Mouse (Mus musculus): ENCODE results near the gene Slc15a5. TPM values are rescaled to one million over a fixed set of nuclear protein-coding genes. Genes with fewer than 3 reads are reported as not detected.

Gene Slc15a5
- polyA plus RNA-seq, 1 experiment, result not detected

DNA sequence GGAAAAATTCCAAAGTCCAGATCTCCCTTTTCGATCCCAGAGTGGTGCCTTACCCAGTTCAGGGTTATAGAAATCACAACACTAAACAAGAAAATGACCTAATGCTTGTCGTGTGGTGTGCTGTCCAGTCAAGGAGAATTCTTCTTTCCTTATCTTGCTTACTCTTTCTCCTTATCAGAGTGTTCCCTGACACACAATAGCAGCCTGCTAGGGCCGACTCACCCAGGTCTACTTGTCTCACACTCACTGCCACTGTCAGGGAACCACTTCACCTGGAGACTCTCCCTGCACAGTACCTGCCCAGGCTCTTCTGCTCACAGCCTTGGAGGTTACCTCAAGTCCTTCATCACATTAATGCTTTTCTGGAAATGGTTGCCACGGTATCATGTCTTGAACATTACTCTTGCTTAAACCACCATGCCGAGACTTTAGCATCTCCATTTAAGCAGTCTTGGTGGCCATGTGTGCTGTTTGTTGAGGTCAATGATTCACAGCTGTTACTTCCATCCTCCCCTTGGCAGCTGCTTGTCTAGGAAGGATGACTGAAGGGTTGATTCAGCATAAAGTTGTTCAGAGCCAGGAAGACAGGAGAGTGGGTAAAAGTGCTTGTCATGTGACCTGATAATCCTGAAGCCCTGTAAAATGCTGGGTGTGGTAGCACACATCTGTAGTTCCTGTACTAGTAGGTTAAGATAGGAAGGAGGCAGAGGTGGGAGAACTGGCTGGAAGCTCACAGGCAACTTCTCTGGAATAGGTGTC is 1.9 kb downstream of the Slc15a5 start:
- no peaks in the 10 kb centered on the region for H3K27me3 ChIP-seq (ENCODE audit: control insufficient read depth, insufficient read depth, low read length, poor library complexity, severe bottlenecking)
- no peak overlapping the region for H3K4me3 ChIP-seq (ENCODE audit: low read depth, low read length)
- H3K36me3 ChIP-seq (ENCODE audit: control insufficient read depth, insufficient read depth, low read length, poor library complexity, severe bottlenecking), result no peaks in the 10 kb centered on the region
- no peaks in the 10 kb centered on the region for H3K9me3 ChIP-seq (replicated peaks; ENCODE audit: control insufficient read depth, insufficient read depth, low read length, poor library complexity, severe bottlenecking)
- no peak for TF ChIP-seq EP300 (IDR thresholded peaks at IDR 0.05; ENCODE audit: insufficient read depth, low read depth, low read length)
- no peaks in the 10 kb centered on the region for H3K4me1 ChIP-seq (ENCODE audit: control insufficient read depth, insufficient read depth, low read length)
- no peak overlapping the region for H3K27ac ChIP-seq (ENCODE audit: insufficient read depth, low read length)
- H3K9ac ChIP-seq (ENCODE audit: low read depth, poor library complexity, severe bottlenecking), result no peak overlapping the region

DNA sequence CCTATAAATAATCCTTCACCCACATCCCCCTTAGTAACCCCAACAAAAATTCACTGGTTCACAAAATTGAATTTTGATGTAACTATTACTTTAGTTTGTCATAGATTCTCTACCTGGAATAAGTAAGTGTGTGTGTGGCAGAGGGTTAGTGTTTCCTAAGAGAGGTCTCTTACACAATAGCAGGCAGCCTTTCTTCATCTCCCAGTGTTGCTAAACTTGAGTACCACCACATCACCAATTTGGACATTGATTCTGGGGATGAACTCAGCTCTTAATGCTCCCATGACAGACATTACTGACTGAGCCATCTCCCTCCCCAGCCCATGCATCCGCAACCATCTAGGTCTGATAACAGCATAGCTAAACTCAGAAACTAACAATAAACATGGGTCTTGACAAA is 4.0 kb downstream of the Slc15a5 start:
- Histone ChIP-seq H3K9ac (ENCODE audit: low read depth, poor library complexity, severe bottlenecking) (no peak overlapping the region), H3K27me3 (ENCODE audit: control insufficient read depth, insufficient read depth, low read length, poor library complexity, severe bottlenecking) (no peaks in the 10 kb centered on the region), H3K4me1 (ENCODE audit: control insufficient read depth, insufficient read depth, low read length) (no peaks in the 10 kb centered on the region), H3K9me3 (replicated peaks; ENCODE audit: control insufficient read depth, insufficient read depth, low read length, poor library complexity, severe bottlenecking) (peaks cover 3% of the 10 kb centered on the region; the same call in 1 of the 2 replicates), H3K4me3 (ENCODE audit: low read depth, low read length) (no peak overlapping the region), H3K36me3 (ENCODE audit: control insufficient read depth, insufficient read depth, low read length, poor library complexity, severe bottlenecking) (no peaks in the 10 kb centered on the region), H3K27ac (ENCODE audit: insufficient read depth, low read length) (no peak overlapping the region)
- TF ChIP-seq EP300 (IDR thresholded peaks at IDR 0.05; ENCODE audit: insufficient read depth, low read depth, low read length) (no peak), CTCF (IDR thresholded peaks at IDR 0.05; ENCODE audit: low read depth, low read length) (no peak), POLR2A (IDR thresholded peaks at IDR 0.05; ENCODE audit: insufficient read depth, low read length) (no peak)

DNA sequence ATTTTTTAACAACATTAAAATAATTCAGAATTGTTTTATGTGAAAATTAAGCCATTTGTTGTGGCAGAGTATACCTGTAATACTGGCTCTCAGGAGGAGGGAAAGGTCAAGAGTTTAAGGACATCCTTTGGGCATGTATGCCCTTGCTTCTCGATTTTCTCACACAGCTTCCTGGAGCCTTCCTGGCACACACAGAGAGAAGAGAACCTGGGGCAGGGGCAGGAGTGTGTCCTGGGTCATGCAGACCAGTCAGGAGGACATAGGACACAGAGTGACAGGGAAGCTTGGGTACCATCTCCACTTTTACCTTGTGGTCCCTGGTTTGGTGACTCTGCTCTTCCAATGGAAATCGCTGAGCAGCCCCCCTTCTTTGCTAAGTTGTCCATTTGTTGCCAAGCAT is 6.2 kb downstream of the Slc15a5 start:
- Histone ChIP-seq H3K9me3 (replicated peaks; ENCODE audit: control insufficient read depth, insufficient read depth, low read length, poor library complexity, severe bottlenecking) (peaks cover 3% of the 10 kb centered on the region; the same call in 1 of the 2 replicates), H3K4me1 (ENCODE audit: control insufficient read depth, insufficient read depth, low read length) (no peaks in the 10 kb centered on the region), H3K4me3 (ENCODE audit: low read depth, low read length) (no peak overlapping the region), H3K27ac (ENCODE audit: insufficient read depth, low read length) (no peak overlapping the region), H3K27me3 (ENCODE audit: control insufficient read depth, insufficient read depth, low read length, poor library complexity, severe bottlenecking) (no peaks in the 10 kb centered on the region), H3K9ac (ENCODE audit: low read depth, poor library complexity, severe bottlenecking) (no peak overlapping the region), H3K36me3 (ENCODE audit: control insufficient read depth, insufficient read depth, low read length, poor library complexity, severe bottlenecking) (no peaks in the 10 kb centered on the region)
- TF ChIP-seq POLR2A (IDR thresholded peaks at IDR 0.05; ENCODE audit: insufficient read depth, low read length) (no peak), CTCF (IDR thresholded peaks at IDR 0.05; ENCODE audit: low read depth, low read length) (no peak), EP300 (IDR thresholded peaks at IDR 0.05; ENCODE audit: insufficient read depth, low read depth, low read length) (no peak)

DNA sequence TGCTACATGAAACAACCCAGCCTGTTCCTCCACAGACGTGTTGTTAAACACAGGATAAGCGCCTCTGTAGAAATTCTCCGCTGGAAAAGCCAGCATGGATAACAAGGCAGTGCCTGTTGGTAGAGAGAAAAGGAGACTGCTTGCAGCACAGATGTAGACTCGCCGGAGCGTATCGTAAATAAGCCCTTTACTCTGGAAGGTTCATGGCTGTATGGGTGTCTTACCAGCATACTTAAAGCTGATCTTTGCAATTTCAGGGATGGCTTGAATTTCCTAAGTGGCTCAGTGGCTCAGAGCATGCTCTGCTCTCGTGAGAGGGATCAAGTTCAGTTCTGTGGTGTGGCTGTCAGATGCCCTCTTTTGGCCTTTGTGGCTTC is 6.8 kb downstream of the Slc15a5 start:
- no peak overlapping the region for H3K9ac ChIP-seq (ENCODE audit: low read depth, poor library complexity, severe bottlenecking)
- H3K4me1 ChIP-seq (ENCODE audit: control insufficient read depth, insufficient read depth, low read length), result no peaks in the 10 kb centered on the region
- peaks cover 3% of the 10 kb centered on the region; the same call in 1 of the 2 replicates for H3K9me3 ChIP-seq (replicated peaks; ENCODE audit: control insufficient read depth, insufficient read depth, low read length, poor library complexity, severe bottlenecking)
- TF ChIP-seq CTCF (IDR thresholded peaks at IDR 0.05; ENCODE audit: low read depth, low read length) (no peak), EP300 (IDR thresholded peaks at IDR 0.05; ENCODE audit: insufficient read depth, low read depth, low read length) (no peak), POLR2A (IDR thresholded peaks at IDR 0.05; ENCODE audit: insufficient read depth, low read length) (no peak)
- no peaks in the 10 kb centered on the region for H3K36me3 ChIP-seq (ENCODE audit: control insufficient read depth, insufficient read depth, low read length, poor library complexity, severe bottlenecking)
- H3K27ac ChIP-seq (ENCODE audit: insufficient read depth, low read length), result no peak overlapping the region
- H3K27me3 ChIP-seq (ENCODE audit: control insufficient read depth, insufficient read depth, low read length, poor library complexity, severe bottlenecking), result no peaks in the 10 kb centered on the region
- no peak overlapping the region for H3K4me3 ChIP-seq (ENCODE audit: low read depth, low read length)

DNA sequence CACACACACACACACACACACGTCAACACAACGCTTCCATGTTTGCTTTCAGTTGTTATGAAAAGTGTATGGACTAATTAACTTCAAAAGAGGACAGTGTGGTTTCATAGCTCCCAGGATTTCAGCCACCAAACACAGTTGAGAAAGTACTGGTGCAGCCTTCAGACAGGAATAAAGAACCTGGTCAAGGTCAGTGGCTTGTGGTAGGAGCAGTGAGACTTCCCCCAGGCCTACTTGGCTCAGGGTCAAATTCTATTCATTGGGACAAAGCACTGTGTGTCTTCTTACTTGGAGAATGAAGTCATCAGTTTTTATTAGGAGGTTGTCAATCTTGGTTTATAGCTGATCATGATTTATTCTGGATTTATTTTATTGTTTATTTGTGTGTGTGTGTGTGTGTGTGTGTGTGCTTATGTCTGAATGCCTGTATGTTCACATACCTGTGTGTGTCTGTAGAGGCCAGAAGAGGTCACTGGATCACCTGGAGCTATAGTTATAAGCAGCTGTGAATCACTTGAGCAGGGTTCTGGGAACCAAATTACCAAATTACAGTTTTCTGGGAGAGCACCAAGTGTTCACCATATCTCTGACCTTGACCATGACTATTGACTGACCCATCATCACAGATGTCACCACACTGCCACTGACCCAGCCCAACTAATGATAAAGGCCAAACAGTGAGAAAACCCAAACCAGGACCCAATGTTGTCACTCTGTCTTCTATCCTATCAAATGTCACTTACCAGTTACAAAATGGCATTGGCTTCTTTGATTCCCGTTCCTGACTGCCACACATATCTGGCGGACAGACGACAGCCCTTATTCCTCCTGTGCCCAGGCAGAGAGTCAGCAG is 7.4 kb downstream of the Slc15a5 start:
- Histone ChIP-seq H3K36me3 (ENCODE audit: control insufficient read depth, insufficient read depth, low read length, poor library complexity, severe bottlenecking) (no peaks in the 10 kb centered on the region), H3K9ac (ENCODE audit: low read depth, poor library complexity, severe bottlenecking) (no peak overlapping the region), H3K4me3 (ENCODE audit: low read depth, low read length) (no peak overlapping the region), H3K9me3 (replicated peaks; ENCODE audit: control insufficient read depth, insufficient read depth, low read length, poor library complexity, severe bottlenecking) (peaks cover 3% of the 10 kb centered on the region; the same call in 1 of the 2 replicates), H3K4me1 (ENCODE audit: control insufficient read depth, insufficient read depth, low read length) (no peaks in the 10 kb centered on the region), H3K27ac (ENCODE audit: insufficient read depth, low read length) (no peak overlapping the region), H3K27me3 (ENCODE audit: control insufficient read depth, insufficient read depth, low read length, poor library complexity, severe bottlenecking) (no peaks in the 10 kb centered on the region)
- TF ChIP-seq POLR2A (IDR thresholded peaks at IDR 0.05; ENCODE audit: insufficient read depth, low read length) (no peak), CTCF (IDR thresholded peaks at IDR 0.05; ENCODE audit: low read depth, low read length) (no peak), EP300 (IDR thresholded peaks at IDR 0.05; ENCODE audit: insufficient read depth, low read depth, low read length) (no peak)
